Mouse (Mus musculus) MEL (cell line): ENCODE data around the gene Kif3a. TPM values are rescaled to one million over a fixed set of nuclear protein-coding genes. Genes with fewer than 3 reads are reported as not detected.

ENCODE experiments used
- DNase-seq: peaks from one replicate; pipeline ENCODE4 v3.0.0; 2011; ENCODE audit warnings: low read depth, low spot score
- H3K27ac ChIP-seq: 2 replicates; pipeline ENCODE4 v1.5.1; 2012; ENCODE audit warnings: low read depth, mild to moderate bottlenecking, control low read depth, low read length, moderate library complexity; ENCODE audit not compliant: control insufficient read depth
- H3K27me3 ChIP-seq, 2 experiments: fragments of 150-350 bp in 1 of 2; sonication (generic) in 1 of 2; 2 replicates each; pipeline ENCODE4 v1.6.1; 2012; ENCODE audit warnings: low read length in 2 of 2, mild to moderate bottlenecking in 2 of 2, improper control_type of control experiment in 1 of 2, moderate library complexity in 1 of 2; ENCODE audit not compliant: insufficient read depth in 2 of 2, control insufficient read depth in 1 of 2
- H3K36me3 ChIP-seq, 2 experiments: 2 replicates each; pipeline ENCODE4 v1.6.1; 2012 to 2014; ENCODE audit warnings: low read length in 2 of 2, improper control_type of control experiment in 1 of 2, inconsistent platforms in 1 of 2, mild to moderate bottlenecking in 1 of 2; ENCODE audit not compliant: insufficient read depth in 2 of 2, control insufficient read depth in 1 of 2
- H3K4me1 ChIP-seq, 2 experiments: fragments of 150-350 bp in 1 of 2; sonication (generic) in 1 of 2; 2 replicates each; pipeline ENCODE4 v1.6.1; 2012; ENCODE audit warnings: low read length in 2 of 2, improper control_type of control experiment in 1 of 2, mild to moderate bottlenecking in 1 of 2; ENCODE audit not compliant: insufficient read depth in 2 of 2, control insufficient read depth in 1 of 2
- H3K4me3 ChIP-seq, 2 experiments: fragments of 150-350 bp in 1 of 2; sonication (generic) in 1 of 2; 2 replicates each; pipeline ENCODE4 v1.5.1; 2012; ENCODE audit warnings: low read depth in 2 of 2, low read length in 2 of 2, mild to moderate bottlenecking in 2 of 2, moderate library complexity in 2 of 2, control low read depth in 1 of 2, improper control_type of control experiment in 1 of 2; ENCODE audit not compliant: control insufficient read depth in 1 of 2, insufficient read depth in 1 of 2
- H3K79me2 ChIP-seq: 2 replicates; pipeline ENCODE4 v1.6.1; 2012; ENCODE audit warnings: mild to moderate bottlenecking, low read length, moderate library complexity; ENCODE audit not compliant: control insufficient read depth, poor library complexity, insufficient read depth
- H3K9ac ChIP-seq: 2 replicates; pipeline ENCODE4 v1.6.1; 2012; ENCODE audit warnings: low read depth, mild to moderate bottlenecking, control low read depth, low read length, moderate library complexity; ENCODE audit not compliant: control insufficient read depth, poor library complexity, severe bottlenecking
- H3K9me3 ChIP-seq: fragments of 150-350 bp; sonication (generic); replicated peaks from 2 replicates; pipeline ENCODE4 v1.6.1; 2012; ENCODE audit warnings: mild to moderate bottlenecking, low read length, improper control_type of control experiment, moderate library complexity; ENCODE audit not compliant: insufficient read depth
- BHLHE40 ChIP-seq: IDR thresholded peaks from 2 replicates; pipeline ENCODE4 v1.6.1; 2012; ENCODE audit warnings: low read depth, mild to moderate bottlenecking, inconsistent platforms, low read length, improper control_type of control experiment, borderline replicate concordance
- CHD1 ChIP-seq: IDR thresholded peaks from 2 replicates; pipeline ENCODE4 v1.6.1; 2012; ENCODE audit warnings: low read depth, mild to moderate bottlenecking, inconsistent platforms, low read length, improper control_type of control experiment
- E2F4 ChIP-seq: IDR thresholded peaks from 2 replicates; pipeline ENCODE4 v1.6.1; 2011; ENCODE audit warnings: low read depth, low read length, improper control_type of control experiment, borderline replicate concordance
- ELF1 ChIP-seq: IDR thresholded peaks from 2 replicates; pipeline ENCODE4 v1.6.1; 2014; ENCODE audit warnings: low read depth, mild to moderate bottlenecking, inconsistent platforms, low read length, improper control_type of control experiment, moderate library complexity
- ETS1 ChIP-seq: IDR thresholded peaks from 2 replicates; pipeline ENCODE4 v1.6.1; 2012; ENCODE audit warnings: low read depth, mild to moderate bottlenecking, inconsistent platforms, low read length, improper control_type of control experiment, moderate library complexity
- GABPA ChIP-seq: IDR thresholded peaks from 2 replicates; pipeline ENCODE4 v1.6.1; 2012; ENCODE audit warnings: low read depth, mild to moderate bottlenecking, inconsistent platforms, low read length, improper control_type of control experiment, moderate library complexity
- HCFC1 ChIP-seq: IDR thresholded peaks from 2 replicates; pipeline ENCODE4 v1.6.1; 2012; ENCODE audit warnings: low read depth, mild to moderate bottlenecking, inconsistent platforms, low read length, improper control_type of control experiment, moderate library complexity
- JUND ChIP-seq: IDR thresholded peaks from 2 replicates; pipeline ENCODE4 v1.6.1; 2011; ENCODE audit warnings: low read depth, mild to moderate bottlenecking, improper control_type of control experiment, low read length
- MAFK ChIP-seq: IDR thresholded peaks from 2 replicates; pipeline ENCODE4 v1.6.1; 2011; ENCODE audit warnings: low read depth, mild to moderate bottlenecking, low read length, improper control_type of control experiment, borderline replicate concordance
- MAX ChIP-seq: IDR thresholded peaks from 2 replicates; pipeline ENCODE4 v1.6.1; 2011; ENCODE audit warnings: low read length, improper control_type of control experiment
- MAZ ChIP-seq: IDR thresholded peaks from 2 replicates; pipeline ENCODE4 v1.6.1; 2012; ENCODE audit warnings: low read depth, mild to moderate bottlenecking, inconsistent platforms, low read length, improper control_type of control experiment
- MEF2A ChIP-seq: IDR thresholded peaks from 2 replicates; pipeline ENCODE4 v1.6.1; 2014; ENCODE audit warnings: low read depth, mild to moderate bottlenecking, inconsistent platforms, low read length, improper control_type of control experiment; ENCODE audit not compliant: poor library complexity, insufficient replicate concordance, severe bottlenecking; ENCODE audit errors: extremely low read depth
- MXI1 ChIP-seq: IDR thresholded peaks from 2 replicates; pipeline ENCODE4 v1.6.1; 2011; ENCODE audit warnings: mild to moderate bottlenecking, low read depth, low read length, improper control_type of control experiment
- MYB ChIP-seq: IDR thresholded peaks from 2 replicates; pipeline ENCODE4 v1.6.1; 2011; ENCODE audit warnings: mild to moderate bottlenecking, low read depth, low read length, improper control_type of control experiment
- MYC ChIP-seq: IDR thresholded peaks from 2 replicates; pipeline ENCODE4 v1.6.1; 2011; ENCODE audit warnings: low read depth, mild to moderate bottlenecking, low read length, improper control_type of control experiment, moderate library complexity
- NELFE ChIP-seq: IDR thresholded peaks from 2 replicates; pipeline ENCODE4 v1.6.1; 2011; ENCODE audit warnings: low read depth, low read length, improper control_type of control experiment
- NRF1 ChIP-seq: IDR thresholded peaks from 2 replicates; pipeline ENCODE4 v1.6.1; 2014; ENCODE audit warnings: low read depth, mild to moderate bottlenecking, inconsistent platforms, low read length, improper control_type of control experiment, moderate library complexity; ENCODE audit not compliant: poor library complexity, insufficient read depth, severe bottlenecking
- POLR2A ChIP-seq, 2 experiments: IDR thresholded peaks; 2 replicates each; pipeline ENCODE4 v1.6.1; 2011 to 2012; ENCODE audit warnings: low read length in 2 of 2, mild to moderate bottlenecking in 2 of 2, control low read depth in 1 of 2, improper control_type of control experiment in 1 of 2, low read depth in 1 of 2, moderate library complexity in 1 of 2; ENCODE audit not compliant: control insufficient read depth in 1 of 2, insufficient read depth in 1 of 2, poor library complexity in 1 of 2
- POLR2AphosphoS2 ChIP-seq: IDR thresholded peaks from 2 replicates; pipeline ENCODE4 v1.6.1; 2011; ENCODE audit warnings: low read length, improper control_type of control experiment
- POLR2AphosphoS5 ChIP-seq: IDR thresholded peaks from 2 replicates; pipeline ENCODE4 v1.6.1; 2012; ENCODE audit warnings: low read depth, borderline replicate concordance, mild to moderate bottlenecking, inconsistent platforms, low read length, moderate library complexity, mixed read lengths
- RAD21 ChIP-seq: IDR thresholded peaks from 2 replicates; pipeline ENCODE4 v1.6.1; 2011; ENCODE audit warnings: mild to moderate bottlenecking, low read depth, low read length, improper control_type of control experiment
- RCOR1 ChIP-seq: IDR thresholded peaks from 2 replicates; pipeline ENCODE4 v1.6.1; 2012; ENCODE audit warnings: low read depth, mild to moderate bottlenecking, inconsistent platforms, low read length, improper control_type of control experiment
- SIN3A ChIP-seq: IDR thresholded peaks from 2 replicates; pipeline ENCODE4 v1.6.1; 2012; ENCODE audit warnings: low read length, improper control_type of control experiment, inconsistent platforms
- TAL1 ChIP-seq: IDR thresholded peaks from 2 replicates; pipeline ENCODE4 v1.6.1; 2012; ENCODE audit warnings: mild to moderate bottlenecking, inconsistent platforms, low read length, moderate library complexity, mixed read lengths
- TBP ChIP-seq: IDR thresholded peaks from 2 replicates; pipeline ENCODE4 v1.8.0; 2011; ENCODE audit warnings: low read depth, low read length, improper control_type of control experiment
- TCF12 ChIP-seq: IDR thresholded peaks from 2 replicates; pipeline ENCODE4 v1.6.1; 2014; ENCODE audit warnings: low read depth, mild to moderate bottlenecking, inconsistent platforms, low read length, improper control_type of control experiment, moderate library complexity
- UBTF ChIP-seq: IDR thresholded peaks from 2 replicates; pipeline ENCODE4 v1.6.1; 2012; ENCODE audit warnings: low read depth, mild to moderate bottlenecking, inconsistent platforms, low read length, improper control_type of control experiment, moderate library complexity, borderline replicate concordance; ENCODE audit not compliant: insufficient read depth
- ZC3H11A ChIP-seq: IDR thresholded peaks from 2 replicates; pipeline ENCODE4 v1.6.1; 2012; ENCODE audit warnings: low read depth, mild to moderate bottlenecking, inconsistent platforms, low read length, improper control_type of control experiment
- ZKSCAN1 ChIP-seq: IDR thresholded peaks from 2 replicates; pipeline ENCODE4 v1.6.1; 2012; ENCODE audit warnings: low read depth, mild to moderate bottlenecking, inconsistent platforms, low read length, improper control_type of control experiment, moderate library complexity
- ZMIZ1 ChIP-seq: IDR thresholded peaks from 2 replicates; pipeline ENCODE4 v1.6.1; 2012; ENCODE audit warnings: low read depth, mild to moderate bottlenecking, inconsistent platforms, low read length, improper control_type of control experiment, moderate library complexity
- polyA plus RNA-seq, 2 experiments: library from polyadenylated mRNA; stranded (reverse) in 1 of 2; unstranded in 1 of 2; fragments of >175 nt in 1 of 2; fragments of >200 nt in 1 of 2; gene quantifications; 2 replicates each; pipeline versions ENCODE4 v1.2.1 to v1.2.4; 2012; ENCODE audit warnings: low replicate concordance in 2 of 2, low read depth in 1 of 2; ENCODE audit not compliant: insufficient read length in 2 of 2, insufficient read depth in 1 of 2, missing spikeins in 1 of 2
- total RNA-seq: library from RNA; depleted of rRNA; stranded (reverse); fragments of 300-350 nt; gene quantifications from 2 replicates; pipeline ENCODE4 v1.2.3, GENCODE M21; 2012

The Kif3a gene
- total and polyA plus RNA-seq, 3 experiments = 13.6 to 88.3 (median 17.1) TPM

GRCm38 (mm10) chr11:53519207-53520121, 47.7 kb upstream of the Kif3a start, which contains the start of gene Sept8 (continued):
- TF ChIP-seq TCF12 = peak; percentile 18
- no peak for TF ChIP-seq ZKSCAN1
- peak; percentile 56 for TF ChIP-seq MAZ
- peak; percentile 82; the same call in 1 of the 2 replicates for TF ChIP-seq UBTF

DNA sequence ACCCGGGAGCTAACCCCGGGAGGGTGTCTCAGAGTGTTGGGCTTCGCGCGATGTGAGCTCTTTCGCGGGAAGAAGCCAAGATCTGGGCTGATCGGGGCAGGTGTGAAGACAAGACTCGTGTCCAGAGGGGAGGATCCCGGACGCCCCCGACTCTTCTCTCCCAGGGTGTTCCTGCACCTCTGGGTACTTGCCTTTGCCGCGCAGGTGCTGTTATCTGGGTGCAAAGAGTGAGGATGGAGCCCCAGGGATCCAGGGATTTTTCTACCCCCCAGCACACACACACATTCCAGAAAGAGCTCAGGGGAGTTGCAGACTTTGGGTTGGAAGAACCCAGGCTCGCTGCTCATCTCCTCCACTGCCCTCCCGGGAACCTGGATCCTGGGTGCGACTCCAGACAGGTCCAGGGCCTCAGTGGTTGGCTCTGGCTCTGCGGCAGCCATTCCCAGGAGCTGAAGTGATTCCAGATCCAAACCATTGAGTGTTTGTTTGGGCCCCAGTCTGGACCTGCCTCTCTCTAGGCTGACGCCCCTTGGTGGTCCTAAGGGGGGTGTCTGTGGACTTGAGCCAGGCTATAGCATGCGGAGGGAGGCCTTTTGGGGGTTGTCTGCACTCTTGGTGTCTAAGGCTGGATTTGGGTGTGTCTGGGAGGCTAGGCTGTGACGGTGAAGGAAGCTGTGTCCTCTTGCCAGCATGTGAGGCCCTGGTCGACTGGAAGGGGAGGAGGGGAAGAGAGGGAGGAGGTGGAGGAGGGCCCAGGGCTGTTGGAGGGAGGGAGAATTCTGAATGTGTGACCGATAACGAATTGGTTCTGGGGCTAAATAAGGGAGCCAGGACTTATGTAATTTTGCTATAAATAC, 46.8 kb upstream of the Kif3a start:
- H3K27me3 ChIP-seq = no peaks in the 10 kb centered on the region
- peaks cover 27 to 54% of the 10 kb centered on the region in 2 experiments for H3K4me1 ChIP-seq
- H3K4me3 ChIP-seq = peak overlapping the region; percentile 70 to 75
- peaks cover 59% of the 10 kb centered on the region for H3K79me2 ChIP-seq
- H3K36me3 ChIP-seq = peaks cover 6 to 47% of the 10 kb centered on the region in 2 experiments
- H3K9me3 ChIP-seq = no peaks in the 10 kb centered on the region
- H3K27ac ChIP-seq = peak overlapping the region; percentile 98
- H3K9ac ChIP-seq = peak overlapping the region; percentile 95
- DNase-seq = peak; percentile 97
- TF ChIP-seq MAFK (no peak; the same call in 1 of the 2 replicates), JUND (no peak), NRF1 (no peak), HCFC1 (peak; percentile 76), MEF2A (peak; percentile 91; the same call in 1 of the 2 replicates), UBTF (no peak), CHD1 (0 out of 2 replicates have a peak, but pooled peaks have one; percentile 10), TBP (peak; percentile 83), BHLHE40 (peak; percentile 79), RAD21 (no peak), MYC (peak; percentile 85), POLR2AphosphoS2 (peak; percentile 89), MYB (peak; percentile 24; the same call in 1 of the 2 replicates), POLR2AphosphoS5 (peak; percentile 17; the same call in 1 of the 2 replicates), SIN3A (peak; percentile 82; the same call in 1 of the 2 replicates), RCOR1 (0 out of 2 replicates have a peak, but pooled peaks have one; percentile 40), ZC3H11A (no peak), POLR2A (IDR thresholded peaks at IDR 0.05; ENCODE audit: control insufficient read depth in 1 of 2, insufficient read depth in 1 of 2, low read depth in 1 of 2, low read length in 2 of 2, poor library complexity in 1 of 2) (peak; percentile 59 to 89; a peak in 3 of 4 replicates), NELFE (peak; percentile 79), MAX (peak; percentile 73), MAZ (peak; percentile 97), ELF1 (peak; percentile 52; the same call in 1 of the 2 replicates), MXI1 (peak; percentile 76), ZMIZ1 (peak; percentile 95), E2F4 (no peak; the same call in 1 of the 2 replicates), ETS1 (peak; percentile 92), GABPA (no peak), TAL1 (0 out of 2 replicates have a peak, but pooled peaks have one; percentile 20)
